Mouse (Mus musculus) forebrain, embryonic 11.5 days (tissue): ENCODE results near the gene Gpd2. TPM values are rescaled to one million over a fixed set of nuclear protein-coding genes. Genes with fewer than 3 reads are reported as not detected.

Experiments
- ATAC-seq: fragments of 200-750 bp; cut with Nextera tagmentation; replicated peaks from 2 replicates; pipeline ENCODE4 v1.8.0; 2017; ENCODE audit warnings: moderate TSS enrichment; ENCODE audit not compliant: low FRiP score
- DNase-seq: peaks from one replicate; pipeline ENCODE4 v3.0.0-alpha.2; 2017; ENCODE audit warnings: low spot score
- H3K27ac ChIP-seq: fragments of 300-500 bp; sonication (generic); 2 replicates; pipeline ENCODE4 v1.5.1; 2014; ENCODE audit warnings: low read depth, low read length
- H3K27me3 ChIP-seq: fragments of 300-500 bp; sonication (generic); 2 replicates; pipeline ENCODE4 v1.6.1; 2014; ENCODE audit warnings: mild to moderate bottlenecking, low read length, mixed read lengths; ENCODE audit not compliant: control insufficient read depth, insufficient read depth
- H3K36me3 ChIP-seq: fragments of 300-500 bp; sonication (generic); 2 replicates; pipeline ENCODE4 v1.6.1; 2014; ENCODE audit warnings: mild to moderate bottlenecking, low read length, moderate library complexity, mixed read lengths; ENCODE audit not compliant: control insufficient read depth, insufficient read depth
- H3K4me1 ChIP-seq: fragments of 300-500 bp; sonication (generic); replicated peaks from 2 replicates; pipeline ENCODE4 v1.6.1; 2014; ENCODE audit warnings: low read length, mixed read lengths; ENCODE audit not compliant: control insufficient read depth, insufficient read depth
- H3K4me2 ChIP-seq: fragments of 300-500 bp; sonication (generic); 2 replicates; pipeline ENCODE4 v1.6.1; 2014; ENCODE audit warnings: low read depth, mild to moderate bottlenecking, low read length, moderate library complexity, mixed read lengths; ENCODE audit not compliant: severe bottlenecking
- H3K4me3 ChIP-seq: fragments of 300-500 bp; sonication (generic); 2 replicates; pipeline ENCODE4 v1.5.1; 2014; ENCODE audit warnings: low read depth, low read length
- H3K9ac ChIP-seq: fragments of 300-500 bp; sonication (generic); 2 replicates; pipeline ENCODE4 v1.6.1; 2014; ENCODE audit warnings: low read length
- H3K9me3 ChIP-seq: fragments of 300-500 bp; sonication (generic); 2 replicates; pipeline ENCODE4 v1.6.1; 2016; ENCODE audit warnings: low read length, mixed read lengths; ENCODE audit not compliant: control insufficient read depth
- WGBS: fragments of 180-500 bp; shearing (Covaris S2); extraction: QIAGEN DNeasy Blood & Tissue Kit; methylation state at CpG from one replicate; pipeline ENCODE4 v1.1.7; 2014; 5-methylcytosine and 5-hydroxymethylcytosine counted together
- polyA plus RNA-seq: library from polyadenylated mRNA; unstranded; fragments of >200 nt; fragmentation: Nextera tagmentation; extraction: Ambion mirVana; gene quantifications from 2 replicates; pipeline ENCODE4 v1.2.1, GENCODE M21; 2014

The Gpd2 gene
- polyA plus RNA-seq, 1 experiment from 2014 or later, result 29.0 TPM

GRCm38 (mm10) chr2:57238614-57239165 is 1.3 kb downstream of the Gpd2 start:
- H3K4me1 ChIP-seq, result no peaks in the 10 kb centered on the region; the same call in 1 of the 2 replicates
- peak overlapping the region; percentile 96 for H3K4me2 ChIP-seq
- peak overlapping the region; percentile 88 for H3K9ac ChIP-seq
- no peak overlapping the region for H3K27ac ChIP-seq
- H3K4me3 ChIP-seq, result peak overlapping the region; percentile 67
- peak; percentile 54 for DNase-seq
- H3K9me3 ChIP-seq, result no peaks in the 10 kb centered on the region
- H3K27me3 ChIP-seq, result no peaks in the 10 kb centered on the region
- peak; percentile 16; the same call in 1 of the 2 replicates for ATAC-seq
- WGBS, result 2% methylated on average over 17 of the region's 17 CpGs
- H3K36me3 ChIP-seq, result no peaks in the 10 kb centered on the region

- peak overlapping the region; percentile 96; the same call in 1 of the 2 replicates for H3K4me2 ChIP-seq
- H3K4me1 ChIP-seq, result no peaks in the 10 kb centered on the region; the same call in 1 of the 2 replicates
- H3K9ac ChIP-seq, result no peak overlapping the region; the same call in 1 of the 2 replicates
- H3K36me3 ChIP-seq, result no peaks in the 10 kb centered on the region
- H3K27ac ChIP-seq, result no peak overlapping the region
- no peak for ATAC-seq
- no peak for DNase-seq
- H3K9me3 ChIP-seq, result no peaks in the 10 kb centered on the region
- no peaks in the 10 kb centered on the region for H3K27me3 ChIP-seq
- WGBS, result 10% methylated on average over 2 of the region's 2 CpGs
- no peak overlapping the region for H3K4me3 ChIP-seq
Measured at GRCm38 (mm10) chr2:57239356-57239755, 1.9 kb downstream of the Gpd2 start.

- WGBS, result 69% methylated on average over 5 of the region's 5 CpGs
- H3K9ac ChIP-seq, result no peak overlapping the region
- ATAC-seq (no peak), DNase-seq (no peak)
- no peaks in the 10 kb centered on the region; the same call in 1 of the 2 replicates for H3K9me3 ChIP-seq
- no peaks in the 10 kb centered on the region for H3K36me3 ChIP-seq
- no peak overlapping the region for H3K4me2 ChIP-seq
- H3K27me3 ChIP-seq, result no peaks in the 10 kb centered on the region
- no peaks in the 10 kb centered on the region for H3K4me1 ChIP-seq
- no peak overlapping the region for H3K4me3 ChIP-seq
- H3K27ac ChIP-seq, result no peak overlapping the region
Measured at GRCm38 (mm10) chr2:57243987-57244386, 6.6 kb downstream of the Gpd2 start.

GRCm38 (mm10) chr2:57245721-57246328 is 8.4 kb downstream of the Gpd2 start:
- DNase-seq (no peak), ATAC-seq (no peak)
- no peak overlapping the region for H3K4me3 ChIP-seq
- H3K27ac ChIP-seq, result no peak overlapping the region
- no peak overlapping the region for H3K4me2 ChIP-seq
- no peak overlapping the region for H3K9ac ChIP-seq
- WGBS, result 91% methylated on average over 6 of the region's 6 CpGs
- no peaks in the 10 kb centered on the region for H3K36me3 ChIP-seq
- H3K27me3 ChIP-seq, result no peaks in the 10 kb centered on the region
- no peaks in the 10 kb centered on the region for H3K4me1 ChIP-seq
- no peaks in the 10 kb centered on the region; the same call in 1 of the 2 replicates for H3K9me3 ChIP-seq

GRCm38 (mm10) chr2:57250113-57250512 is 12.7 kb downstream of the Gpd2 start:
- no peak for ATAC-seq
- DNase-seq, result no peak
- Histone ChIP-seq H3K4me3 (no peak overlapping the region), H3K9ac (no peak overlapping the region), H3K36me3 (no peaks in the 10 kb centered on the region), H3K4me1 (no peaks in the 10 kb centered on the region), H3K27ac (no peak overlapping the region), H3K4me2 (no peak overlapping the region), H3K9me3 (no peaks in the 10 kb centered on the region; the same call in 1 of the 2 replicates), H3K27me3 (no peaks in the 10 kb centered on the region)
- WGBS, result 86% methylated on average over 3 of the region's 3 CpGs

GRCm38 (mm10) chr2:57251636-57252317 is 14.3 kb downstream of the Gpd2 start:
- H3K4me2 ChIP-seq, result no peak overlapping the region
- no peak overlapping the region for H3K9ac ChIP-seq
- WGBS, result 93% methylated on average over 13 of the region's 13 CpGs
- no peak overlapping the region for H3K4me3 ChIP-seq
- DNase-seq (no peak), ATAC-seq (no peak)
- no peaks in the 10 kb centered on the region for H3K27me3 ChIP-seq
- H3K27ac ChIP-seq, result no peak overlapping the region
- H3K36me3 ChIP-seq, result no peaks in the 10 kb centered on the region
- no peaks in the 10 kb centered on the region; the same call in 1 of the 2 replicates for H3K9me3 ChIP-seq
- 0 out of 2 replicates have a peak, but pooled peaks cover 2% of the 10 kb centered on the region for H3K4me1 ChIP-seq

GRCm38 (mm10) chr2:57252542-57253301 is 15.3 kb downstream of the Gpd2 start:
- no peak overlapping the region for H3K27ac ChIP-seq
- ATAC-seq (no peak), DNase-seq (no peak)
- H3K4me2 ChIP-seq, result no peak overlapping the region
- WGBS, result 78% methylated on average over 10 of the region's 10 CpGs
- no peaks in the 10 kb centered on the region; the same call in 1 of the 2 replicates for H3K9me3 ChIP-seq
- no peaks in the 10 kb centered on the region for H3K27me3 ChIP-seq
- no peak overlapping the region for H3K9ac ChIP-seq
- no peaks in the 10 kb centered on the region for H3K36me3 ChIP-seq
- H3K4me3 ChIP-seq, result no peak overlapping the region
- H3K4me1 ChIP-seq, result 0 out of 2 replicates have a peak, but pooled peaks cover 2% of the 10 kb centered on the region

GRCm38 (mm10) chr2:57254267-57254666 is 16.8 kb downstream of the Gpd2 start:
- Histone ChIP-seq H3K4me2 (no peak overlapping the region), H3K27me3 (no peaks in the 10 kb centered on the region), H3K36me3 (no peaks in the 10 kb centered on the region), H3K9ac (no peak overlapping the region), H3K27ac (no peak overlapping the region), H3K9me3 (no peaks in the 10 kb centered on the region), H3K4me3 (no peak overlapping the region), H3K4me1 (0 out of 2 replicates have a peak, but pooled peaks cover 2% of the 10 kb centered on the region)
- ATAC-seq (no peak), DNase-seq (no peak)
- 92% methylated on average over 4 of the region's 4 CpGs for WGBS
